Mouse (Mus musculus): ENCODE measurements around the gene Cmtm4. TPM values are rescaled to one million over a fixed set of nuclear protein-coding genes. Genes with fewer than 3 reads are reported as not detected.

Cmtm4 gene
- polyA plus RNA-seq, 1 experiment: 25.6 TPM

DNA sequence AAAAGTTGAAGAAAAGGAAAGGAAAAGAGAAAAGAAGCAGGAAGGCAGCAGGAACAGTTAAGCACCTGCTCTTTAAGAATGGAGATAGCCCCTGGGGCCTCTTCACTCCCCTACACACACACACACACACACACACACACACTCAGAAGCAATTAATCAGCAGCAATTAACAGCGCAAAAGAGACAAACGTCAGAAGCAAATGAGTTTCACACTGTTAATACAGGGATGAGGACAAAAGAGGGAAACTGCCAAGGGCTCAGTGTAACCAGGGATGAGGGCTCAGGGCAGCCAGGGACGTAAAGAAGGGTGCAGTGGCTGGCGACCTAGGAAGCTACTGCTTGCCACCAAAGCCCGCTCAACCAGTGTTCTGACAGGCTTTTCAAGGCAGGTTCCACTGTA lies 28.2 kb downstream of the Cmtm4 start:
- Histone ChIP-seq H3K27me3 (ENCODE audit: control insufficient read depth, insufficient read depth, low read length) (no peaks in the 10 kb centered on the region), H3K4me1 (ENCODE audit: control insufficient read depth, insufficient read depth, insufficient read length, low read length) (peaks cover 2% of the 10 kb centered on the region; the same call in 1 of the 2 replicates), H3K4me3 (ENCODE audit: low read depth, low read length) (no peak overlapping the region), H3K36me3 (ENCODE audit: control insufficient read depth, insufficient read depth, low read length) (no peaks in the 10 kb centered on the region), H3K27ac (ENCODE audit: insufficient read depth, low read depth, low read length) (no peak overlapping the region)
- 66% methylated on average over 5 of the region's 5 CpGs for WGBS
- TF ChIP-seq CTCF (IDR thresholded peaks at IDR 0.05; ENCODE audit: extremely low read depth, insufficient read length, insufficient replicate concordance, low read depth, low read length): no peak
- no peak for TF ChIP-seq POLR2A (IDR thresholded peaks at IDR 0.05; ENCODE audit: low read depth, low read length)

DNA sequence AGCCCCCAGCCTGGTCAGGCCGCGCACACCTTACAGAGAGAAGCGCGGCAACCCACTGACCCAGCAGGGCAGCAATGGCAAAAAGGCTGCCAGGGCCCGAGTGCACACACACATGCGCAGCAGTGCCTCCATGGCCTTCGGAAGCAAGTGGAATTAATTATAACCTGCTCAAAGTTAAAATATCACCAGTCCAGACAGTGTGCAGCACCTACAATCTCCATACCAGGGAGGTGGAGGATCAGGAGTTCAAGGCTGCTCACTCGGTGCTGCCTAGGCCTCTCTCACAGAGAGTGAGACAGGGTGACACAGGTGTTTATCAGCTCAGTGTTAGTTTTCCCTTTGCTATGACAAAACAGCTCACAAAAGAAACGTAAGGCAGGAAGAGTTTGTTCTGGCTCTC lies 29.9 kb downstream of the Cmtm4 start:
- WGBS: 80% methylated on average over 9 of the region's 9 CpGs
- no peak for TF ChIP-seq POLR2A (IDR thresholded peaks at IDR 0.05; ENCODE audit: low read depth, low read length)
- TF ChIP-seq CTCF (IDR thresholded peaks at IDR 0.05; ENCODE audit: extremely low read depth, insufficient read length, insufficient replicate concordance, low read depth, low read length): no peak
- Histone ChIP-seq H3K36me3 (ENCODE audit: control insufficient read depth, insufficient read depth, low read length) (0 out of 2 replicates have a peak, but pooled peaks cover 4% of the 10 kb centered on the region), H3K4me1 (ENCODE audit: control insufficient read depth, insufficient read depth, insufficient read length, low read length) (peaks cover 2% of the 10 kb centered on the region; the same call in 1 of the 2 replicates), H3K4me3 (ENCODE audit: low read depth, low read length) (no peak overlapping the region), H3K27ac (ENCODE audit: insufficient read depth, low read depth, low read length) (no peak overlapping the region), H3K27me3 (ENCODE audit: control insufficient read depth, insufficient read depth, low read length) (no peaks in the 10 kb centered on the region)

GRCm38 (mm10) chr8:104359778-104360456 lies 35.7 kb downstream of the Cmtm4 start:
- H3K27me3 ChIP-seq (ENCODE audit: control insufficient read depth, insufficient read depth, low read length): no peaks in the 10 kb centered on the region
- no peak overlapping the region for H3K4me3 ChIP-seq (ENCODE audit: low read depth, low read length)
- peaks cover 15% of the 10 kb centered on the region for H3K36me3 ChIP-seq (ENCODE audit: control insufficient read depth, insufficient read depth, low read length)
- H3K27ac ChIP-seq (ENCODE audit: insufficient read depth, low read depth, low read length): no peak overlapping the region
- 85% methylated on average over 15 of the region's 15 CpGs for WGBS
- H3K4me1 ChIP-seq (ENCODE audit: control insufficient read depth, insufficient read depth, insufficient read length, low read length): no peaks in the 10 kb centered on the region
- TF ChIP-seq CTCF (IDR thresholded peaks at IDR 0.05; ENCODE audit: extremely low read depth, insufficient read length, insufficient replicate concordance, low read depth, low read length) (no peak), POLR2A (IDR thresholded peaks at IDR 0.05; ENCODE audit: low read depth, low read length) (no peak)

DNA sequence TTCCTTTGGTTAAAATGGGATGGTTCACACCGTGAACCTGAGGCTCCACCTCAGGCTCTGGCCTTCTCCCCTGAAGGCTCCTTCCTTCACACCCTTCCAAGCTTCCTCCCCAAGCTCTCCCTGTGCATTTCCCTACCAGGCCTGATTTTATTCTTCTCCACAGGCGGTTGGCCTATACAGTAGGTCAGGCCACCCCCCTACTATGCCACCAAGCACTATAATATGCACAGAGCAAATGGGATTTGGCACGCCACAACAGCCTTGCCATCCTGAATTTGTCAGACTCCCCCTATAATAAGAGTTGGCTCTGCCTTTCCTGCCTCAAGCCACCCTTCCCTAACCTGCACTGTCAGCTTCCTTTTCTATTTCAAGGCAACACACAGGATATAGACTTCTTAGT lies 37.0 kb downstream of the Cmtm4 start:
- no peak overlapping the region for H3K4me3 ChIP-seq (ENCODE audit: low read depth, low read length)
- TF ChIP-seq POLR2A (IDR thresholded peaks at IDR 0.05; ENCODE audit: low read depth, low read length) (no peak), CTCF (IDR thresholded peaks at IDR 0.05; ENCODE audit: extremely low read depth, insufficient read length, insufficient replicate concordance, low read depth, low read length) (no peak)
- peaks cover 23% of the 10 kb centered on the region for H3K36me3 ChIP-seq (ENCODE audit: control insufficient read depth, insufficient read depth, low read length)
- no peaks in the 10 kb centered on the region for H3K4me1 ChIP-seq (ENCODE audit: control insufficient read depth, insufficient read depth, insufficient read length, low read length)
- 91% methylated on average over 3 of the region's 3 CpGs for WGBS
- H3K27me3 ChIP-seq (ENCODE audit: control insufficient read depth, insufficient read depth, low read length): no peaks in the 10 kb centered on the region
- H3K27ac ChIP-seq (ENCODE audit: insufficient read depth, low read depth, low read length): no peak overlapping the region

DNA sequence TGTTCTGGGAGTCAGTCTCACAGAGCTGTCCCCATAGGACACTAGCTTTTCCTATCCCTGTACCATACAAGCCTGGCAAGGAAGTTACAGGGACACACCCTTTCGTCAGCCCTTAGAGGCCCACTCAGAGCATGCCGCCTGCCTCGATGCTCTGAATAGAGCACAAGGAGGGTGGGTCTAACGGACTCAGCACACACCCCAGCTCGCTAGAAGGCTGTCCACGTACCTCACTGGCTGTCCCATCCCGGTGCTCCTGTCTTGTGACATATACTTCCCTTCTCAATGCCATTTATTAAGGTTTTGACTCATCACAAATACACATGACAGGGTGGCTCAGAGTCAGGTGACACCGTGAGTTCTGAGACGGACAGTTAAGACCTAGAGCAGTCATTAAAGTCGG lies 41.1 kb downstream of the Cmtm4 start:
- TF ChIP-seq POLR2A (IDR thresholded peaks at IDR 0.05; ENCODE audit: low read depth, low read length) (no peak), CTCF (IDR thresholded peaks at IDR 0.05; ENCODE audit: extremely low read depth, insufficient read length, insufficient replicate concordance, low read depth, low read length) (no peak)
- H3K4me1 ChIP-seq (ENCODE audit: control insufficient read depth, insufficient read depth, insufficient read length, low read length): no peaks in the 10 kb centered on the region; the same call in 1 of the 2 replicates
- 86% methylated on average over 10 of the region's 10 CpGs for WGBS

GRCm38 (mm10) chr8:104353186-104353585 lies 42.4 kb downstream of the Cmtm4 start:
- Histone ChIP-seq H3K36me3 (ENCODE audit: control insufficient read depth, insufficient read depth, low read length) (peaks cover 21% of the 10 kb centered on the region), H3K27ac (ENCODE audit: insufficient read depth, low read depth, low read length) (no peak overlapping the region), H3K27me3 (ENCODE audit: control insufficient read depth, insufficient read depth, low read length) (no peaks in the 10 kb centered on the region), H3K4me3 (ENCODE audit: low read depth, low read length) (no peak overlapping the region), H3K4me1 (ENCODE audit: control insufficient read depth, insufficient read depth, insufficient read length, low read length) (no peaks in the 10 kb centered on the region; the same call in 1 of the 2 replicates)
- TF ChIP-seq POLR2A (IDR thresholded peaks at IDR 0.05; ENCODE audit: low read depth, low read length) (no peak), CTCF (IDR thresholded peaks at IDR 0.05; ENCODE audit: extremely low read depth, insufficient read length, insufficient replicate concordance, low read depth, low read length) (no peak)
- 72% methylated on average over 5 of the region's 5 CpGs for WGBS

More for the DNA sequence above, 41.1 kb downstream of the Cmtm4 start:
- Histone ChIP-seq H3K27ac (ENCODE audit: insufficient read depth, low read depth, low read length) (no peak overlapping the region), H3K27me3 (ENCODE audit: control insufficient read depth, insufficient read depth, low read length) (no peaks in the 10 kb centered on the region), H3K4me3 (ENCODE audit: low read depth, low read length) (no peak overlapping the region), H3K36me3 (ENCODE audit: control insufficient read depth, insufficient read depth, low read length) (peaks cover 19% of the 10 kb centered on the region)

DNA sequence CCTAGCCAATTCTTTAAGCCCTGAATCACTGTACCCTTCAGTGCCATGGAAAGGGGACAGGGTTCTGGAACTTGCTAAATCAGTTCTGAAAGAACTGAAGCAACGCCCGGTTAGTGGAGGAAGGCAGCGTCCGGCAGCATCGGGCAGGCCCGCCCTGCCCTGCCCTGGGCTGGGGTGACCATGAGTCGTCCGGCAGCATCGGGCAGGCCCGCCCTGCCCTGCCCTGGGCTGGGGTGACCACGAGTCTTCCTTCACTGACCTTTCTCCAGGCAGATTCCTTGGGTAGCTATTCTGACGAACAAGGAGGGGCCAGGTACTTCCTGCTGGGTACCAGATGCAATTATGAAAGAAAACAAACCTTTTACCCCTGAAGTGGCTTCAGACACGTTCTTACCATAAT lies 45.6 kb downstream of the Cmtm4 start:
- Histone ChIP-seq H3K36me3 (ENCODE audit: control insufficient read depth, insufficient read depth, low read length) (peaks cover 16% of the 10 kb centered on the region), H3K27me3 (ENCODE audit: control insufficient read depth, insufficient read depth, low read length) (no peaks in the 10 kb centered on the region), H3K27ac (ENCODE audit: insufficient read depth, low read depth, low read length) (no peak overlapping the region), H3K4me1 (ENCODE audit: control insufficient read depth, insufficient read depth, insufficient read length, low read length) (no peaks in the 10 kb centered on the region; the same call in 1 of the 2 replicates), H3K4me3 (ENCODE audit: low read depth, low read length) (no peak overlapping the region)
- WGBS: 53% methylated on average over 13 of the region's 13 CpGs
- no peak for TF ChIP-seq CTCF (IDR thresholded peaks at IDR 0.05; ENCODE audit: extremely low read depth, insufficient read length, insufficient replicate concordance, low read depth, low read length)
- no peak for TF ChIP-seq POLR2A (IDR thresholded peaks at IDR 0.05; ENCODE audit: low read depth, low read length)
